Mouse (Mus musculus) CH12.LX (cell line): ENCODE data around the gene Pcsk6. TPM values are rescaled to one million over a fixed set of nuclear protein-coding genes. Genes with fewer than 3 reads are reported as not detected.

Experiments used
- DNase-seq: peaks from one replicate; pipeline ENCODE4 v3.0.0-alpha.2; 2013; ENCODE audit errors: extremely low read depth
- H3K27ac ChIP-seq: 2 replicates; pipeline ENCODE4 v1.5.1; 2012; ENCODE audit warnings: low read depth, mild to moderate bottlenecking, control low read depth, moderate library complexity; ENCODE audit not compliant: insufficient read depth
- H3K27me3 ChIP-seq: replicated peaks from 2 replicates; pipeline ENCODE3; 2012; ENCODE audit warnings: inconsistent platforms
- H3K36me3 ChIP-seq, 2 experiments: replicated peaks in 1 of 2; 2 replicates each; pipeline versions ENCODE3 to v1.6.1; 2012; ENCODE audit warnings: inconsistent platforms in 1 of 2, low read length in 1 of 2, mild to moderate bottlenecking in 1 of 2, mixed read lengths in 1 of 2, moderate library complexity in 1 of 2; ENCODE audit not compliant: control insufficient read depth in 1 of 2, insufficient read depth in 1 of 2
- H3K4me1 ChIP-seq, 2 experiments: 2 replicates each; pipeline ENCODE4 v1.6.1; 2012; ENCODE audit warnings: inconsistent platforms in 1 of 2, moderate library complexity in 1 of 2; ENCODE audit not compliant: insufficient read depth in 2 of 2, control insufficient read depth in 1 of 2
- H3K4me2 ChIP-seq: 2 replicates; pipeline ENCODE4 v1.6.1; 2012; ENCODE audit warnings: low read depth, mild to moderate bottlenecking, control low read depth; ENCODE audit not compliant: poor library complexity, insufficient read depth, severe bottlenecking
- H3K4me3 ChIP-seq, 3 experiments: fragments of 150-350 bp in 1 of 3; sonication (generic) in 1 of 3; replicated peaks in 1 of 3; 2 replicates each; pipeline versions ENCODE3 to v1.5.1; 2011 to 2012; ENCODE audit warnings: low read depth in 2 of 3, low read length in 2 of 3, mild to moderate bottlenecking in 2 of 3, moderate library complexity in 2 of 3, control low read depth in 1 of 3, improper control_type of control experiment in 1 of 3, inconsistent platforms in 1 of 3, mixed read lengths in 1 of 3; ENCODE audit not compliant: poor library complexity in 1 of 3
- H3K79me2 ChIP-seq: replicated peaks from 2 replicates; pipeline ENCODE4 v1.6.1; 2012; ENCODE audit warnings: mild to moderate bottlenecking, moderate library complexity; ENCODE audit not compliant: control insufficient read depth, poor library complexity, insufficient read depth, severe bottlenecking; ENCODE audit errors: extremely low read depth
- H3K9ac ChIP-seq: 2 replicates; pipeline ENCODE4 v1.6.1; 2012; ENCODE audit warnings: low read depth, mild to moderate bottlenecking, control low read depth, moderate library complexity; ENCODE audit not compliant: insufficient read depth
- H3K9me3 ChIP-seq: replicated peaks from 2 replicates; pipeline ENCODE3; 2012; ENCODE audit warnings: low read length, inconsistent platforms, mixed read lengths
- CTCF ChIP-seq, 2 experiments: IDR thresholded peaks in 1 of 2; conservative IDR thresholded peaks in 1 of 2; 2 replicates each; pipeline ENCODE4 v1.5.1; 2011 to 2012; ENCODE audit warnings: low read depth in 2 of 2, low read length in 2 of 2, improper control_type of control experiment in 1 of 2, inconsistent platforms in 1 of 2, mild to moderate bottlenecking in 1 of 2, moderate library complexity in 1 of 2
- ETS1 ChIP-seq: conservative IDR thresholded peaks from 2 replicates; pipeline ENCODE4 v1.6.1; 2012; ENCODE audit warnings: low read depth, mild to moderate bottlenecking, inconsistent platforms, low read length, improper control_type of control experiment, moderate library complexity
- HCFC1 ChIP-seq: IDR thresholded peaks from 2 replicates; pipeline ENCODE4 v1.6.1; 2012; ENCODE audit warnings: low read depth, mild to moderate bottlenecking, inconsistent platforms, low read length, improper control_type of control experiment
- JUN ChIP-seq: IDR thresholded peaks from 2 replicates; pipeline ENCODE4 v1.6.1; 2011; ENCODE audit warnings: low read depth, mild to moderate bottlenecking, low read length, improper control_type of control experiment, moderate library complexity; ENCODE audit not compliant: insufficient read depth
- JUND ChIP-seq: conservative IDR thresholded peaks from 2 replicates; pipeline ENCODE4 v1.6.1; 2011; ENCODE audit warnings: low read depth, low read length, improper control_type of control experiment
- KAT2A ChIP-seq: IDR thresholded peaks from 2 replicates; pipeline ENCODE4 v1.6.1; 2012; ENCODE audit warnings: low read length, improper control_type of control experiment, inconsistent platforms; ENCODE audit not compliant: insufficient replicate concordance
- MAFK ChIP-seq: IDR thresholded peaks from 2 replicates; pipeline ENCODE4 v1.6.1; 2011; ENCODE audit warnings: low read length, improper control_type of control experiment; ENCODE audit not compliant: insufficient replicate concordance
- MAX ChIP-seq: IDR thresholded peaks from 2 replicates; pipeline ENCODE4 v1.6.1; 2011; ENCODE audit warnings: low read length, improper control_type of control experiment
- MAZ ChIP-seq: IDR thresholded peaks from 2 replicates; pipeline ENCODE4 v1.6.1; 2012; ENCODE audit warnings: low read depth, mild to moderate bottlenecking, inconsistent platforms, low read length, improper control_type of control experiment, moderate library complexity
- MEF2A ChIP-seq: IDR thresholded peaks from 2 replicates; pipeline ENCODE4 v1.6.1; 2014; ENCODE audit warnings: low read depth, mild to moderate bottlenecking, inconsistent platforms, low read length, improper control_type of control experiment, borderline replicate concordance
- MXI1 ChIP-seq: IDR thresholded peaks from 2 replicates; pipeline ENCODE4 v1.6.1; 2011; ENCODE audit warnings: mild to moderate bottlenecking, low read depth, low read length, improper control_type of control experiment
- MYC ChIP-seq: IDR thresholded peaks from 2 replicates; pipeline ENCODE4 v1.6.1; 2011; ENCODE audit warnings: low read depth, mild to moderate bottlenecking, improper control_type of control experiment, low read length
- NRF1 ChIP-seq: IDR thresholded peaks from 2 replicates; pipeline ENCODE4 v1.6.1; 2014; ENCODE audit warnings: low read depth, mild to moderate bottlenecking, inconsistent platforms, low read length, improper control_type of control experiment, moderate library complexity
- POLR2A ChIP-seq: IDR thresholded peaks from 2 replicates; pipeline ENCODE4 v1.6.1; 2011; ENCODE audit warnings: low read depth, mild to moderate bottlenecking, improper control_type of control experiment, low read length
- RAD21 ChIP-seq: IDR thresholded peaks from 2 replicates; pipeline ENCODE4 v1.6.1; 2011; ENCODE audit warnings: low read depth, mild to moderate bottlenecking, low read length, improper control_type of control experiment, moderate library complexity
- SIN3A ChIP-seq: IDR thresholded peaks from 2 replicates; pipeline ENCODE4 v1.6.1; 2012; ENCODE audit warnings: low read length, improper control_type of control experiment, inconsistent platforms
- USF1 ChIP-seq: IDR thresholded peaks from 2 replicates; pipeline ENCODE4 v1.6.1; 2014; ENCODE audit warnings: low read depth, mild to moderate bottlenecking, inconsistent platforms, low read length, improper control_type of control experiment
- USF2 ChIP-seq: conservative IDR thresholded peaks from 2 replicates; pipeline ENCODE4 v1.6.1; 2011; ENCODE audit warnings: low read depth, low read length, improper control_type of control experiment
- ZC3H11A ChIP-seq: IDR thresholded peaks from 2 replicates; pipeline ENCODE4 v1.6.1; 2012; ENCODE audit warnings: low read depth, mild to moderate bottlenecking, inconsistent platforms, low read length, improper control_type of control experiment
- ZKSCAN1 ChIP-seq: IDR thresholded peaks from 2 replicates; pipeline ENCODE4 v1.6.1; 2012; ENCODE audit warnings: low read depth, inconsistent platforms, low read length, improper control_type of control experiment, borderline replicate concordance
- ZMIZ1 ChIP-seq: IDR thresholded peaks from 2 replicates; pipeline ENCODE4 v1.6.1; 2012; ENCODE audit warnings: low read depth, mild to moderate bottlenecking, inconsistent platforms, low read length, improper control_type of control experiment
- ZNF384 ChIP-seq: IDR thresholded peaks from 2 replicates; pipeline ENCODE4 v1.6.1; 2012; ENCODE audit warnings: low read depth, low read length, improper control_type of control experiment, inconsistent platforms
- dilution Hi-C: fragments of 300-500 bp; cut with MboI; formaldehyde crosslinking; loops from 2 replicates; pipeline ENCODE4 v1.14.3; 2020; ENCODE audit warnings: low sequenced_read_pairs; ENCODE audit not compliant: extremely low pct_unique_long_range_greater_than_20kb, extremely low pct_ligation_motif_present
- in situ Hi-C: fragments of 300-500 bp; cut with MboI; formaldehyde crosslinking; loops from 3 replicates; pipeline ENCODE4 v1.14.3; 2019; ENCODE audit warnings: low sequenced_read_pairs, low pct_ligation_motif_present, low pct_unique_long_range_greater_than_20kb, mixed read lengths
- polyA plus RNA-seq: library from polyadenylated mRNA; unstranded; fragments of >175 nt; gene quantifications from 2 replicates; pipeline ENCODE4 v1.2.1, GENCODE M21; 2012; ENCODE audit warnings: low read depth; ENCODE audit not compliant: insufficient read length
- total RNA-seq, 2 experiments: library from RNA; depleted of rRNA; stranded (reverse); fragments of 300-350 nt in 1 of 2; fragments of >200 nt in 1 of 2; gene quantifications; 2 replicates each; pipeline ENCODE4 v1.2.3; 2012 to 2014

Gene Pcsk6
- total and polyA plus RNA-seq, 3 experiments: not detected

GRCm38 (mm10) chr7:66003865-66004638, 142.5 kb downstream of the Pcsk6 start:
- H3K36me3 ChIP-seq: no peaks in the 10 kb centered on the region
- DNase-seq: no peak
- H3K4me3 ChIP-seq: no peak overlapping the region
- H3K9me3 ChIP-seq: peaks cover 5% of the 10 kb centered on the region
- dilution Hi-C loops: no loop called here
- no peaks in the 10 kb centered on the region for H3K79me2 ChIP-seq
- peaks cover 68% of the 10 kb centered on the region for H3K27me3 ChIP-seq
- no peak overlapping the region for H3K27ac ChIP-seq
- TF ChIP-seq ZNF384: no peak
- TF ChIP-seq MXI1: no peak
- TF ChIP-seq ZMIZ1: no peak
- no peak for TF ChIP-seq USF1
- TF ChIP-seq HCFC1: no peak
- no peak for TF ChIP-seq JUND
- no peak for TF ChIP-seq MAZ
- TF ChIP-seq ZKSCAN1: no peak
- no peak for TF ChIP-seq MAX
- TF ChIP-seq MEF2A: no peak
- no peak for TF ChIP-seq SIN3A
- TF ChIP-seq MYC: no peak
- no peak for TF ChIP-seq ZC3H11A
- no peak for TF ChIP-seq MAFK
- in situ Hi-C loops: no loop called here
- no peaks in the 10 kb centered on the region for H3K4me1 ChIP-seq
- no peak overlapping the region for H3K9ac ChIP-seq
- no peak overlapping the region for H3K4me2 ChIP-seq

- dilution Hi-C loops: no loop called here
- H3K4me1 ChIP-seq: no peaks in the 10 kb centered on the region
- TF ChIP-seq NRF1: no peak
- no peak for TF ChIP-seq POLR2A
- TF ChIP-seq JUN: no peak
- no peak for TF ChIP-seq USF2
- TF ChIP-seq USF1: no peak
- no peak for TF ChIP-seq RAD21
- TF ChIP-seq ETS1: no peak
- no peak for TF ChIP-seq MAFK
- TF ChIP-seq CTCF (conservative IDR thresholded peaks at IDR 0.05 in 1 of 2, IDR thresholded peaks at IDR 0.05 in 1 of 2; ENCODE audit: low read depth in 2 of 2, low read length in 2 of 2): no peak
- TF ChIP-seq KAT2A: no peak
- TF ChIP-seq, all 38 proteins: peak for 0
- peaks cover 70% of the 10 kb centered on the region for H3K27me3 ChIP-seq
- peaks cover 2% of the 10 kb centered on the region for H3K9me3 ChIP-seq
- H3K27ac ChIP-seq: no peak overlapping the region
- H3K4me2 ChIP-seq: no peak overlapping the region
- in situ Hi-C loops: no loop called here
- H3K9ac ChIP-seq: no peak overlapping the region
- H3K36me3 ChIP-seq: no peaks in the 10 kb centered on the region
- no peak for DNase-seq
- no peak overlapping the region for H3K4me3 ChIP-seq
- no peaks in the 10 kb centered on the region for H3K79me2 ChIP-seq
Measured at GRCm38 (mm10) chr7:66005066-66005465, 143.5 kb downstream of the Pcsk6 start.
